ENCODE assay signal across 9 mouse cellular contexts in the genomic region with DNA sequence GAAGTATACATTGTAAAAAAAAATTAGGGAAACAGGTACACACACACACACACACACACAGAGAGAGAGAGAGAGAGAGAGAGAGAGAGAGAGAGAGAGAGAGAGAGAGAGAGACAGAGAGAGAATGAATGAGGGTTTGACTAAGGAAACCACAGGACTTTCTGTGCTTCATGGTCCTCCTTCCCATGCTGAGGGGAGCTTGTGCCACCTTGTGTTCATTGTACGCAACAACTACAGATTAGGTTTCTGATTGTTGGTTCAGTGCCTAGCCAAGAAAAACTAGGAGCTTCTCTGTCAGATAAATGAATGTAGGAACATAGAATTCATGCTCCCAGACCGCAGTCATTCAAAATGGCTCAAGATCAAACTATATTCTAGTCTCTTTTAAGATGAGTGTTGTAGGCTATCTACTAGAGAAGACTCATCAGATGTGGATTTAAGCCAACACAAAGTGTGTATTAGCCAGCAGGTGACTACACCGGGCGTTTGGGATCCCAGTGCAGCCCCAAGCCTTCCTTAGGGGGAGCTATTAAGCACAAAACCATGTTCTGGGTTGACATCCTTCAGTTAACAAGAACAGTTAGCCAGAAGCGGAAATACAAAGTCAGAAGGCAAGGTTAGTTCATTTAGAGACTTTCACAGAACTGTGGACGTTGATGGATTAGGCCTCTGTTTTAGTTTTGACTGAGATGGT. TPM values are rescaled to one million over a fixed set of nuclear protein-coding genes. Genes with fewer than 3 reads are reported as not detected.
DNase-seq lines count a peak whose midpoint lies in the region; ATAC-seq and TF ChIP-seq lines count a peak whose summit lies in the region.
"Had no signal": no experiment of that assay in that cellular context is flagged by ENCODE, and none has a peak within 500 bp of the region (broad histone marks: within the 10 kb centered on the region; RNA-seq: fewer than 3 reads in every experiment).

No protein-coding gene starts in this region.

- H3K27me3 ChIP-seq in G1E (ENCODE audit: insufficient read depth, low read length) = peaks cover 26% of the 10 kb centered on the region
- no peaks in the 10 kb centered on the region for H3K27me3 ChIP-seq in stomach, postnatal 0 days (ENCODE audit: control insufficient read depth, insufficient read depth, low read length)

- DNase-seq in gastrocnemius, postnatal 10 days = peak; percentile 19
- no peak for DNase-seq in gastrocnemius, postnatal 4 days (ENCODE audit: low spot score in 2 of 2)
- DNase-seq in G1E (ENCODE audit: low spot score) = peak; percentile 27
- peak; percentile 48 for DNase-seq in cerebellum, adult 8-10 months
- DNase-seq in heart, adult 8-10 months (ENCODE audit: low spot score) = peak; percentile 59
- peak; percentile 31 for DNase-seq in large intestine, adult 2 months (ENCODE audit: low read depth, low spot score)
- DNase-seq in stomach, postnatal 0 days (ENCODE audit: low spot score) = peak; percentile 37

- H3K4me3 ChIP-seq in G1E (ENCODE audit: low read depth, low read length) = no peak overlapping the region
- H3K4me3 ChIP-seq in stomach, postnatal 0 days (ENCODE audit: low read depth, low read length) = no peak overlapping the region

- no peak for TF ChIP-seq EP300 in stomach, postnatal 0 days (optimal IDR thresholded peaks at IDR 0.05)

- no peak overlapping the region for H3K27ac ChIP-seq in stomach, postnatal 0 days (replicated peaks)

- H3K36me3 ChIP-seq in G1E (replicated peaks) = no peaks in the 10 kb centered on the region
- H3K36me3 ChIP-seq in stomach, postnatal 0 days (ENCODE audit: control insufficient read depth, insufficient read depth, low read length) = no peaks in the 10 kb centered on the region

- TF ChIP-seq CTCF in G1E (IDR thresholded peaks at IDR 0.05; ENCODE audit: low read depth, low read length) = peak; percentile 38; the same call in 1 of the 2 replicates
- TF ChIP-seq CTCF in stomach, postnatal 0 days (IDR thresholded peaks at IDR 0.05; ENCODE audit: low read depth) = peak; percentile 92

- peak; percentile 60 for ATAC-seq in G1E (ENCODE audit: extremely low read depth, insufficient number of reproducible peaks, low FRiP score, poor library complexity, severe bottlenecking)
- ATAC-seq in megakaryocyte progenitor cell, adult 5-6 weeks (replicated peaks; ENCODE audit: poor library complexity) = peak; percentile 100
- ATAC-seq in stomach, postnatal 0 days (ENCODE audit: low FRiP score, low TSS enrichment) = no peak

- 57% methylated on average over 6 of the region's 6 CpGs for WGBS in large intestine, adult 2 months
- WGBS in stomach, postnatal 0 days = 60% methylated on average over 6 of the region's 6 CpGs

- H3K9me3 ChIP-seq in G1E (replicated peaks) = no peaks in the 10 kb centered on the region
- no peaks in the 10 kb centered on the region for H3K9me3 ChIP-seq in stomach, postnatal 0 days (ENCODE audit: control insufficient read depth, low read length)

- H3K4me2 ChIP-seq in stomach, postnatal 0 days (replicated peaks; ENCODE audit: low read depth) = no peak overlapping the region

- no peaks in the 10 kb centered on the region for H3K4me1 ChIP-seq in G1E (ENCODE audit: insufficient read depth, low read depth, low read length)
- H3K4me1 ChIP-seq in stomach, postnatal 0 days (replicated peaks; ENCODE audit: control insufficient read depth, insufficient read depth) = no peaks in the 10 kb centered on the region

- H3K9ac ChIP-seq in stomach, postnatal 0 days (ENCODE audit: low read length) = no peak overlapping the region

RNA-seq across cellular contexts. Expression of gene Cga, which starts 28.7 kb away (rescaled TPM):
- not detected for total RNA-seq in gastrocnemius, postnatal 10 days (2021)
- total RNA-seq in gastrocnemius, postnatal 4 days (2021) = not detected
- not detected in 2 replicates for total RNA-seq in G1E (2014; fragmentation: Nextera tagmentation)
- total RNA-seq in G1E (2017) = not detected in 2 replicates
- not detected in 2 replicates for polyA plus RNA-seq in G1E (2012)
- not detected for total RNA-seq in heart, adult 8-10 months (2022)
- polyA plus RNA-seq in large intestine, adult 2 months (2012; rRNA removed) = not detected in 2 replicates
- total RNA-seq in megakaryocyte progenitor cell, adult 5-6 weeks (2015) = not detected in 2 replicates
- not detected in 2 replicates for total RNA-seq in megakaryocyte progenitor cell, adult 5-6 weeks (2017)
- 0.19 TPM in 1 of 2 replicates, not detected in the other for polyA plus RNA-seq in stomach, postnatal 0 days (2015; fragmentation: Nextera tagmentation; extraction: Ambion mirVana)
- total RNA-seq: adrenal gland, adult 18-20 months had no signal

RNA-seq across cellular contexts. Expression of gene Zfp292, which starts 39.6 kb away (rescaled TPM):
- total RNA-seq in gastrocnemius, postnatal 10 days (2021) = 10 to 100 TPM; 11.8 to 14.5 TPM
- total RNA-seq in gastrocnemius, postnatal 4 days (2021) = 10 to 100 TPM; 19.1 to 19.5 TPM
- total RNA-seq in G1E (2014; fragmentation: Nextera tagmentation) (101 and 102 TPM in 2 replicates), G1E (2017) (61.6 and 77.5 TPM in 2 replicates)
- 1.4 and 1.8 TPM in 2 replicates for polyA plus RNA-seq in G1E (2012)
- 10 to 100 TPM; 13.0 to 16.2 (median 14.5) TPM for total RNA-seq in heart, adult 8-10 months (2022)
- polyA plus RNA-seq in large intestine, adult 2 months (2012; rRNA removed) = 1.2 and 2.9 TPM in 2 replicates
- 26.6 and 32.5 TPM in 2 replicates for total RNA-seq in megakaryocyte progenitor cell, adult 5-6 weeks (2015)
- total RNA-seq in megakaryocyte progenitor cell, adult 5-6 weeks (2017) = 21.5 and 31.3 TPM in 2 replicates
- polyA plus RNA-seq in stomach, postnatal 0 days (2015; fragmentation: Nextera tagmentation; extraction: Ambion mirVana) = 5.3 and 5.6 TPM in 2 replicates

Comparison
In these comparisons a context has a peak if more than half of its experiments do, and no peak if none do; other contexts are left out.
1. DNase-seq: peak in gastrocnemius, postnatal 10 days (single experiment), G1E (single experiment), cerebellum, adult 8-10 months (single experiment), heart, adult 8-10 months (single experiment), large intestine, adult 2 months (single experiment) and stomach, postnatal 0 days (single experiment); none in gastrocnemius, postnatal 4 days (0 of 2).